Mouse (Mus musculus) heart, postnatal 0 days (tissue): Measurements from ENCODE around the gene Anks6. TPM values are rescaled to one million over a fixed set of nuclear protein-coding genes. Genes with fewer than 3 reads are reported as not detected.

Experiments used
- ATAC-seq: fragments of 200-750 bp; cut with Nextera tagmentation; 2 replicates; pipeline ENCODE4 v1.8.0; 2017; ENCODE audit warnings: low read depth, moderate number of reproducible peaks, moderate library complexity; ENCODE audit not compliant: insufficient read depth
- DNase-seq: peaks from one replicate; pipeline ENCODE4 v3.0.0-alpha.2; 2016; ENCODE audit warnings: low spot score
- H3K27ac ChIP-seq: fragments of 300-500 bp; sonication (generic); 2 replicates; pipeline ENCODE4 v1.5.1; 2014; ENCODE audit warnings: low read depth, mild to moderate bottlenecking
- H3K27me3 ChIP-seq: fragments of 300-500 bp; sonication (generic); 2 replicates; pipeline ENCODE4 v1.6.1; 2014; ENCODE audit warnings: low read length, mixed read lengths; ENCODE audit not compliant: control insufficient read depth, insufficient read depth
- H3K36me3 ChIP-seq: fragments of 300-500 bp; sonication (generic); replicated peaks from 2 replicates; pipeline ENCODE4 v1.6.1; 2014; ENCODE audit warnings: low read length, mixed read lengths; ENCODE audit not compliant: control insufficient read depth, insufficient read depth
- H3K4me1 ChIP-seq: fragments of 300-500 bp; sonication (generic); 2 replicates; pipeline ENCODE4 v1.6.1; 2014; ENCODE audit warnings: antibody characterized with exemption; ENCODE audit not compliant: control insufficient read depth, insufficient read depth
- H3K4me2 ChIP-seq: fragments of 300-500 bp; sonication (generic); 2 replicates; pipeline ENCODE4 v1.6.1; 2014; ENCODE audit warnings: low read depth, mild to moderate bottlenecking, low read length, moderate library complexity
- H3K4me3 ChIP-seq: fragments of 300-500 bp; sonication (generic); 2 replicates; pipeline ENCODE4 v1.5.1; 2014; ENCODE audit warnings: low read depth, low read length
- H3K9ac ChIP-seq: fragments of 300-500 bp; sonication (generic); replicated peaks from 2 replicates; pipeline ENCODE4 v1.6.1; 2014; ENCODE audit warnings: low read depth, low read length, mixed read lengths
- H3K9me3 ChIP-seq: fragments of 300-500 bp; sonication (generic); replicated peaks from 2 replicates; pipeline ENCODE4 v1.6.1; 2016; ENCODE audit warnings: low read length; ENCODE audit not compliant: control insufficient read depth
- CTCF ChIP-seq: IDR thresholded peaks from 2 replicates; pipeline ENCODE4 v1.5.1; 2016; ENCODE audit warnings: antibody characterized with exemption, control low read depth, low read depth
- EP300 ChIP-seq: IDR thresholded peaks from 2 replicates; pipeline ENCODE4 v1.6.1; 2016; ENCODE audit warnings: antibody characterized with exemption, low read depth
- WGBS: fragments of 180-500 bp; shearing (Covaris S2); extraction: QIAGEN DNeasy Blood & Tissue Kit; methylation state at CpG from one replicate; pipeline ENCODE4 v1.1.7; 2014; 5-methylcytosine and 5-hydroxymethylcytosine counted together
- polyA plus RNA-seq: library from polyadenylated mRNA; unstranded; fragments of >200 nt; fragmentation: Nextera tagmentation; extraction: Ambion mirVana; gene quantifications from 2 replicates; pipeline ENCODE4 v1.2.1, GENCODE M21; 2015
- total RNA-seq: library from RNA; depleted of rRNA; stranded (reverse); fragments of >200 nt; gene quantifications from 2 replicates; pipeline ENCODE4 v1.2.3, GENCODE M21; 2014; ENCODE audit warnings: low replicate concordance

The Anks6 gene
- total and polyA plus RNA-seq, 2 experiments from 2014 or later: 0.86 to 0.99 TPM

DNA sequence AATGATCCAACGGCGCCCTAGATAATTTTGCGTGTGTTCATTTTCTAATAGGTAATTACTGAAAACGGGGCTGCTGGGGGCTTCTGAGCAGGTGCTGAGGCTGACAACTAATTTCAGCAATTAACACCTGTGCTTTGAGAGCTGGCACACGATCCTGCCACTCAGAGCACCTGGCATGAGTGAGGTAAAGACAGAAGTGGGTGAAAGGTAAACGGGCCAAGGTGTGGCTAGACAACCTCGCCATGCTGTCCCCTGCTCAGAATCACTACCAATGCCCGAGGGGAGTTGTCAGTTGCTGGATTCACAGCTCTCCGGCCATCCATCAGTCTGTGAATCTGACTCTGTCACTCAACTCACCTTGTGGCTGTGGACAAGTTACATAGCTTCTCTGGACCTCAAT is 5.3 kb downstream of the Anks6 start:
- ATAC-seq: no peak
- Histone ChIP-seq H3K9me3 (no peaks in the 10 kb centered on the region), H3K4me2 (no peak overlapping the region), H3K9ac (no peak overlapping the region), H3K27ac (no peak overlapping the region), H3K36me3 (no peaks in the 10 kb centered on the region), H3K4me1 (no peaks in the 10 kb centered on the region), H3K27me3 (0 out of 2 replicates have a peak, but pooled peaks cover 4% of the 10 kb centered on the region), H3K4me3 (no peak overlapping the region)
- DNase-seq: no peak
- TF ChIP-seq CTCF: no peak
- TF ChIP-seq EP300: no peak
- WGBS: 75% methylated on average over 9 of the region's 9 CpGs

DNA sequence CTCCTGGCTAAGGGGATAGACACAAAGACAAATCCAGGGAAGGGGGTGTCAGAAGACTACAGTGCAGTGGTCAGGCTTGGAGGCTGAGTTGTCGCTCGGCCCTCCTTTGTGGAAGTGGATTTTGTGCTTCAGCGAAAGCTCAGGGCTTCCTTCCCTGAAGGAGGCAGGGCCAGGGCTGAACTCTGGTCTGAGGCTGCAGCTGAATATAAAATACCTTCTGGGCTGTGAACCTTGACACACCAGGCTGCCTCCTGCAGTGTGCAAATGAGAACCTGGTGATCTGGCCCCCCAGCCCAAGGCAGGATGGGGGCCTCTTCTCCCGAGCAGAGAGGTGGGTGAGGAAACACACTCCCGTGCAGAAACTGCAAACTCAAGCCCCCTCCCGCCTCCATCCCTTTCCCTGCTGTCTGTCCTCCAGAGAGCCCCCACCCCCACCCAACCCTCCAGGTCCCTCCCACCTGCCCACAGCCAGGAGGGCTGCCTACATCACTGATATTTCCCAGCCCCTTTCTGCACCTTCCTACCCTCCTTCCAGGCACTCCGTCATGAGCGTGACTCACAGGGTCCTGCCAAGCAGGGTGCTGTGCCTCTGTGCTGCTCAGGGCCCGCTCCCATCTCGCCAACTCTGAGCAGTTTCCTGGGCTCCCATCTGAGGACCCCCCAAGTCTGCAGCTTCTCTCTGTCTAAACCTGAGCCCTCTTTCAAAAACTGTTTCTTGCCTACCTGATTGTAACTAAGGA is 6.4 kb downstream of the Anks6 start:
- TF ChIP-seq EP300: no peak
- no peak for TF ChIP-seq CTCF
- no peaks in the 10 kb centered on the region for H3K4me1 ChIP-seq
- WGBS: 45% methylated on average over 10 of the region's 10 CpGs
- DNase-seq (no peak), ATAC-seq (no peak)
- no peak overlapping the region for H3K4me2 ChIP-seq
- H3K27me3 ChIP-seq: 0 out of 2 replicates have a peak, but pooled peaks cover 4% of the 10 kb centered on the region
- H3K9me3 ChIP-seq: no peaks in the 10 kb centered on the region
- no peaks in the 10 kb centered on the region for H3K36me3 ChIP-seq
- H3K27ac ChIP-seq: no peak overlapping the region
- H3K9ac ChIP-seq: no peak overlapping the region
- H3K4me3 ChIP-seq: no peak overlapping the region

DNA sequence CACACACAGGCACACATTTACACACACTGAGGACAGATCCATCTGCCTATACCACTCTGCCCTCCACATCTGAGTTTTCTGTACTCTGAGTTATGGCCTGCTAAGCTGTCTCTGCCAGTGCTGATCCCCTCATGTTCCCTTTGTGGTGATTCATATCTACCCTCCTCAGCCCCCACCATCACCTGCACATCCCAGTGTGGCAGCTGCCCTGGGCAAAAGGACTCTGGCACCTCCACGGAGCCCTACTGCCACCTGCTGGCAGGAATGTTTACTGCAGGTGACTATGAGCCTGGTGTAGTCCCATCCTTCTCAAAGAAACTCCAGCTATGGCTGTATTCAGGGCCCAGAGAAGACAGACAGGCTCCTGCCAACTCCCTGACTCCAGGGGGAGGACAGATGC is 7.1 kb downstream of the Anks6 start:
- H3K4me1 ChIP-seq: no peaks in the 10 kb centered on the region
- no peak for TF ChIP-seq EP300
- TF ChIP-seq CTCF: peak; percentile 98
- DNase-seq (peak; percentile 62), ATAC-seq (peak; percentile 51; the same call in 1 of the 2 replicates)
- no peaks in the 10 kb centered on the region for H3K9me3 ChIP-seq
- no peak overlapping the region for H3K27ac ChIP-seq
- H3K4me3 ChIP-seq: no peak overlapping the region
- no peak overlapping the region for H3K9ac ChIP-seq
- 0 out of 2 replicates have a peak, but pooled peaks cover under 1% of the 10 kb centered on the region for H3K27me3 ChIP-seq
- no peaks in the 10 kb centered on the region for H3K36me3 ChIP-seq
- H3K4me2 ChIP-seq: no peak overlapping the region
- WGBS: 0% methylated on average over 1 of the region's 1 CpGs

DNA sequence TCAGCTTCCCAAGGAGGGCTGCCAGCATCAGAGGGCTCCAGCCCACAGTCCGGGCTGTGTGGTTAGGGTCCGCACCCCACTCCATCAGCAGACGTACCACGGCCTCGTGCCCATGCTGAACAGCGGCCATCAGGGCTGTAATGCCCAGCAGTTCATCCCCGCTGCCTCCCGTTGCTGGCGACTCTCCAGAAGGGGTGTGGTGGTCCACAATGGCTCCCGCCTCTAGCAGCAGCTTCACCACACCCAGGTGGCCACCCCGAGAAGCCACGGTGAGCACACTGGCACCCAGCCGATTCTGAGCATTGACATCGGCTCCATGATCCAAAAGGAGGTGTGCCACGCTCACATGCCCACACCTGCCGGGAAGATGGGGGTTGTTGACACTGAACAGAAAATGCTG is 8.0 kb downstream of the Anks6 start:
- no peak for TF ChIP-seq EP300
- no peak for TF ChIP-seq CTCF
- Histone ChIP-seq H3K4me3 (no peak overlapping the region), H3K27ac (no peak overlapping the region), H3K9me3 (no peaks in the 10 kb centered on the region), H3K4me2 (no peak overlapping the region), H3K9ac (no peak overlapping the region), H3K4me1 (no peaks in the 10 kb centered on the region), H3K36me3 (no peaks in the 10 kb centered on the region), H3K27me3 (no peaks in the 10 kb centered on the region)
- DNase-seq: no peak
- 91% methylated on average over 16 of the region's 16 CpGs for WGBS
- ATAC-seq: no peak

DNA sequence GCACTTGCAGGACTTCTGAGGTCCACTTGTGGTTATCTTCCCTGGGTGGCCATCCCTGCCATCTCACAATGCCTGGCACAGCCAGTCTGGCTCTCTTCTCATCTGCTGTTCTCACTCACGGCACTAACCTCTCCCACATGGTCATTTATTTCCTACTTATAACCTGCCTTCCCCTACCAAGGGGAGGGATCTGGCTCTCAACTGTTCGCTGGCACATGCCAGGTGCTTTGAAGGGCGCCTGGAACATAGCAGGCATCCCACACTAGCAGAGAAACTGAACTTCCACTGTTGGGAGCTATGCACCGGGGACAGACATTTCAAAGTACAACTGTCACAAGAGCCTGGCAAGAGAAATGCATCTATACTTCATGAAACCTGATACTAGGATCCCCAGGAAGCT is 9.5 kb downstream of the Anks6 start:
- 59% methylated on average over 4 of the region's 4 CpGs for WGBS
- Histone ChIP-seq H3K4me2 (no peak overlapping the region), H3K36me3 (no peaks in the 10 kb centered on the region), H3K9ac (no peak overlapping the region), H3K27me3 (no peaks in the 10 kb centered on the region), H3K27ac (no peak overlapping the region), H3K4me1 (no peaks in the 10 kb centered on the region), H3K9me3 (no peaks in the 10 kb centered on the region), H3K4me3 (no peak overlapping the region)
- DNase-seq (no peak), ATAC-seq (no peak)
- TF ChIP-seq EP300 (no peak), CTCF (no peak)

DNA sequence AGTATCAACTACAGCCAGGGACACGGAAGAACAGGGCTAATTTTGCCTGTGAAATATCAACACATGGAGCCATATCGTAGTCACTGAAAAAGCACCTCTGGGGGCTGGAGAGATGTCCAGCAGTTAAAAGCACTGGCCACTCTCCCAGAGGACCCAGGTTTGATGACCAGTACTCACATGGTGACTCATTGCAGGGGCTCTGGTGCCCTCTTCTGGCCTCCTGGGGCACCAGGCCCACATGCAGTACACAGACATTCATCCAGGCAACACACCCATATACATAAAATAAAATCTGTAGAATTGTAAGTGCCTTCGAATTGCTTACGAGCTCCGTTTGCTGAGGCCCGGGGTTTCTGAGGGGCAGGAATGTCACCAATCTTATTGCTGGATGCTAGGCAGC is 10.3 kb downstream of the Anks6 start:
- no peak for DNase-seq
- WGBS: 84% methylated on average over 6 of the region's 6 CpGs
- Histone ChIP-seq H3K4me1 (no peaks in the 10 kb centered on the region), H3K9me3 (no peaks in the 10 kb centered on the region), H3K36me3 (no peaks in the 10 kb centered on the region), H3K27me3 (no peaks in the 10 kb centered on the region), H3K4me3 (no peak overlapping the region), H3K27ac (no peak overlapping the region), H3K9ac (no peak overlapping the region), H3K4me2 (no peak overlapping the region)
- no peak for TF ChIP-seq EP300
- peak; percentile 34 for TF ChIP-seq CTCF
- no peak for ATAC-seq
